Mouse (Mus musculus) CH12.LX (cell line): ENCODE data around the gene Atxn2l. TPM values are rescaled to one million over a fixed set of nuclear protein-coding genes. Genes with fewer than 3 reads are reported as not detected.

Experiments used
- DNase-seq: peaks from one replicate; pipeline ENCODE4 v3.0.0-alpha.2; 2013; ENCODE audit errors: extremely low read depth
- H3K27ac ChIP-seq: 2 replicates; pipeline ENCODE4 v1.5.1; 2012; ENCODE audit warnings: low read depth, mild to moderate bottlenecking, control low read depth, moderate library complexity; ENCODE audit not compliant: insufficient read depth
- H3K27me3 ChIP-seq: replicated peaks from 2 replicates; pipeline ENCODE3; 2012; ENCODE audit warnings: inconsistent platforms
- H3K36me3 ChIP-seq, 2 experiments: replicated peaks in 1 of 2; 2 replicates each; pipeline versions ENCODE3 to v1.6.1; 2012; ENCODE audit warnings: inconsistent platforms in 1 of 2, low read length in 1 of 2, mild to moderate bottlenecking in 1 of 2, mixed read lengths in 1 of 2, moderate library complexity in 1 of 2; ENCODE audit not compliant: control insufficient read depth in 1 of 2, insufficient read depth in 1 of 2
- H3K4me1 ChIP-seq, 2 experiments: 2 replicates each; pipeline ENCODE4 v1.6.1; 2012; ENCODE audit warnings: inconsistent platforms in 1 of 2, moderate library complexity in 1 of 2; ENCODE audit not compliant: insufficient read depth in 2 of 2, control insufficient read depth in 1 of 2
- H3K4me2 ChIP-seq: 2 replicates; pipeline ENCODE4 v1.6.1; 2012; ENCODE audit warnings: low read depth, mild to moderate bottlenecking, control low read depth; ENCODE audit not compliant: poor library complexity, insufficient read depth, severe bottlenecking
- H3K4me3 ChIP-seq, 3 experiments: fragments of 150-350 bp in 1 of 3; sonication (generic) in 1 of 3; replicated peaks in 1 of 3; 2 replicates each; pipeline versions ENCODE3 to v1.5.1; 2011 to 2012; ENCODE audit warnings: low read depth in 2 of 3, low read length in 2 of 3, mild to moderate bottlenecking in 2 of 3, moderate library complexity in 2 of 3, control low read depth in 1 of 3, improper control_type of control experiment in 1 of 3, inconsistent platforms in 1 of 3, mixed read lengths in 1 of 3; ENCODE audit not compliant: poor library complexity in 1 of 3
- H3K79me2 ChIP-seq: replicated peaks from 2 replicates; pipeline ENCODE4 v1.6.1; 2012; ENCODE audit warnings: mild to moderate bottlenecking, moderate library complexity; ENCODE audit not compliant: control insufficient read depth, poor library complexity, insufficient read depth, severe bottlenecking; ENCODE audit errors: extremely low read depth
- H3K9ac ChIP-seq: 2 replicates; pipeline ENCODE4 v1.6.1; 2012; ENCODE audit warnings: low read depth, mild to moderate bottlenecking, control low read depth, moderate library complexity; ENCODE audit not compliant: insufficient read depth
- H3K9me3 ChIP-seq: replicated peaks from 2 replicates; pipeline ENCODE3; 2012; ENCODE audit warnings: low read length, inconsistent platforms, mixed read lengths
- BHLHE40 ChIP-seq: IDR thresholded peaks from 2 replicates; pipeline ENCODE4 v1.6.1; 2011; ENCODE audit warnings: mild to moderate bottlenecking, low read depth, low read length, improper control_type of control experiment
- CHD2 ChIP-seq: IDR thresholded peaks from 2 replicates; pipeline ENCODE4 v1.6.1; 2011; ENCODE audit warnings: low read length, improper control_type of control experiment
- ETS1 ChIP-seq: conservative IDR thresholded peaks from 2 replicates; pipeline ENCODE4 v1.6.1; 2012; ENCODE audit warnings: low read depth, mild to moderate bottlenecking, inconsistent platforms, low read length, improper control_type of control experiment, moderate library complexity
- GABPA ChIP-seq: IDR thresholded peaks from 2 replicates; pipeline ENCODE4 v1.6.1; 2012; ENCODE audit warnings: low read depth, low read length, improper control_type of control experiment, inconsistent platforms; ENCODE audit not compliant: insufficient replicate concordance
- JUND ChIP-seq: conservative IDR thresholded peaks from 2 replicates; pipeline ENCODE4 v1.6.1; 2011; ENCODE audit warnings: low read depth, low read length, improper control_type of control experiment
- MAFK ChIP-seq: IDR thresholded peaks from 2 replicates; pipeline ENCODE4 v1.6.1; 2011; ENCODE audit warnings: low read length, improper control_type of control experiment; ENCODE audit not compliant: insufficient replicate concordance
- MEF2A ChIP-seq: IDR thresholded peaks from 2 replicates; pipeline ENCODE4 v1.6.1; 2014; ENCODE audit warnings: low read depth, mild to moderate bottlenecking, inconsistent platforms, low read length, improper control_type of control experiment, borderline replicate concordance
- MXI1 ChIP-seq: IDR thresholded peaks from 2 replicates; pipeline ENCODE4 v1.6.1; 2011; ENCODE audit warnings: mild to moderate bottlenecking, low read depth, low read length, improper control_type of control experiment
- MYC ChIP-seq: IDR thresholded peaks from 2 replicates; pipeline ENCODE4 v1.6.1; 2011; ENCODE audit warnings: low read depth, mild to moderate bottlenecking, improper control_type of control experiment, low read length
- NELFE ChIP-seq: IDR thresholded peaks from 2 replicates; pipeline ENCODE4 v1.6.1; 2011; ENCODE audit warnings: low read depth, low read length, improper control_type of control experiment
- NRF1 ChIP-seq: IDR thresholded peaks from 2 replicates; pipeline ENCODE4 v1.6.1; 2014; ENCODE audit warnings: low read depth, mild to moderate bottlenecking, inconsistent platforms, low read length, improper control_type of control experiment, moderate library complexity
- PAX5 ChIP-seq: IDR thresholded peaks from 2 replicates; pipeline ENCODE4 v1.6.1; 2012; ENCODE audit warnings: low read length, inconsistent platforms, mixed read lengths
- POLR2A ChIP-seq: IDR thresholded peaks from 2 replicates; pipeline ENCODE4 v1.6.1; 2011; ENCODE audit warnings: low read depth, mild to moderate bottlenecking, improper control_type of control experiment, low read length
- POLR2AphosphoS2 ChIP-seq: IDR thresholded peaks from 2 replicates; pipeline ENCODE4 v1.6.1; 2011; ENCODE audit warnings: low read depth, low read length, improper control_type of control experiment
- RCOR1 ChIP-seq: conservative IDR thresholded peaks from 2 replicates; pipeline ENCODE4 v1.6.1; 2012; ENCODE audit warnings: low read depth, mild to moderate bottlenecking, inconsistent platforms, low read length, improper control_type of control experiment
- SIN3A ChIP-seq: IDR thresholded peaks from 2 replicates; pipeline ENCODE4 v1.6.1; 2012; ENCODE audit warnings: low read length, improper control_type of control experiment, inconsistent platforms
- SMC3 ChIP-seq: IDR thresholded peaks from 2 replicates; pipeline ENCODE4 v1.6.1; 2011; ENCODE audit warnings: low read depth, low read length, improper control_type of control experiment
- TBP ChIP-seq: conservative IDR thresholded peaks from 2 replicates; pipeline ENCODE4 v1.6.1; 2011; ENCODE audit warnings: low read depth, low read length, improper control_type of control experiment
- TCF12 ChIP-seq: IDR thresholded peaks from 2 replicates; pipeline ENCODE4 v1.6.1; 2014; ENCODE audit warnings: low read depth, mild to moderate bottlenecking, inconsistent platforms, low read length, improper control_type of control experiment
- USF1 ChIP-seq: IDR thresholded peaks from 2 replicates; pipeline ENCODE4 v1.6.1; 2014; ENCODE audit warnings: low read depth, mild to moderate bottlenecking, inconsistent platforms, low read length, improper control_type of control experiment
- ZC3H11A ChIP-seq: IDR thresholded peaks from 2 replicates; pipeline ENCODE4 v1.6.1; 2012; ENCODE audit warnings: low read depth, mild to moderate bottlenecking, inconsistent platforms, low read length, improper control_type of control experiment
- ZNF384 ChIP-seq: IDR thresholded peaks from 2 replicates; pipeline ENCODE4 v1.6.1; 2012; ENCODE audit warnings: low read depth, low read length, improper control_type of control experiment, inconsistent platforms
- dilution Hi-C: fragments of 300-500 bp; cut with MboI; formaldehyde crosslinking; loops from 2 replicates; pipeline ENCODE4 v1.14.3; 2020; ENCODE audit warnings: low sequenced_read_pairs; ENCODE audit not compliant: extremely low pct_unique_long_range_greater_than_20kb, extremely low pct_ligation_motif_present
- in situ Hi-C: fragments of 300-500 bp; cut with MboI; formaldehyde crosslinking; loops from 3 replicates; pipeline ENCODE4 v1.14.3; 2019; ENCODE audit warnings: low sequenced_read_pairs, low pct_ligation_motif_present, low pct_unique_long_range_greater_than_20kb, mixed read lengths
- polyA plus RNA-seq: library from polyadenylated mRNA; unstranded; fragments of >175 nt; gene quantifications from 2 replicates; pipeline ENCODE4 v1.2.1, GENCODE M21; 2012; ENCODE audit warnings: low read depth; ENCODE audit not compliant: insufficient read length
- total RNA-seq, 2 experiments: library from RNA; depleted of rRNA; stranded (reverse); fragments of 300-350 nt in 1 of 2; fragments of >200 nt in 1 of 2; gene quantifications; 2 replicates each; pipeline ENCODE4 v1.2.3; 2012 to 2014

Gene Atxn2l
- total and polyA plus RNA-seq, 3 experiments, result 16.5 to 122 (median 64.2) TPM

GRCm38 (mm10) chr7:126471853-126472252, 31.4 kb downstream of the Atxn2l start:
- Histone ChIP-seq H3K36me3 (peaks cover 49 to 56% of the 10 kb centered on the region in 2 experiments), H3K4me1 (peaks cover 10 to 74% of the 10 kb centered on the region in 2 experiments), H3K27ac (peak overlapping the region; percentile 27; the same call in 1 of the 2 replicates), H3K79me2 (peaks cover 13% of the 10 kb centered on the region), H3K27me3 (no peaks in the 10 kb centered on the region), H3K4me3 (peak overlapping the region in 1 of 3 experiments; percentile 70), H3K9me3 (no peaks in the 10 kb centered on the region), H3K4me2 (0 out of 2 replicates have a peak overlapping the region, but pooled peaks have one; percentile 4), H3K9ac (no peak overlapping the region)
- dilution Hi-C loops, result no loop called here
- in situ Hi-C loops, result loop anchor here (5.0 kb wide), 1 partner anchor 75 kb away; the partner anchor contains the start of gene Nfatc2ip
- DNase-seq, result no peak
- no peak for TF ChIP-seq MXI1
- TF ChIP-seq POLR2A, result no peak
- no peak for TF ChIP-seq SIN3A
- no peak for TF ChIP-seq MYC
- TF ChIP-seq USF1, result no peak
- TF ChIP-seq NRF1, result no peak
- TF ChIP-seq SMC3, result no peak
- no peak for TF ChIP-seq TBP
- no peak for TF ChIP-seq RCOR1

GRCm38 (mm10) chr7:126471361-126471760, 31.9 kb downstream of the Atxn2l start:
- Histone ChIP-seq H3K36me3 (peaks cover 53 to 61% of the 10 kb centered on the region in 2 experiments), H3K4me1 (peaks cover 10 to 74% of the 10 kb centered on the region in 2 experiments), H3K9me3 (no peaks in the 10 kb centered on the region), H3K79me2 (peaks cover 13% of the 10 kb centered on the region), H3K27ac (no peak overlapping the region), H3K4me2 (no peak overlapping the region), H3K27me3 (no peaks in the 10 kb centered on the region), H3K4me3 (no peak overlapping the region), H3K9ac (no peak overlapping the region)
- in situ Hi-C loops, result loop anchor here (5.0 kb wide), 1 partner anchor 74 kb away; the partner anchor contains the start of gene Nfatc2ip
- TF ChIP-seq ZC3H11A (no peak), TCF12 (no peak), RCOR1 (no peak), SMC3 (no peak), BHLHE40 (no peak), SIN3A (no peak), MAFK (no peak), NRF1 (no peak), ETS1 (no peak), ZNF384 (no peak), GABPA (no peak), NELFE (no peak), PAX5 (no peak), MXI1 (no peak), MEF2A (no peak), CHD2 (no peak), JUND (no peak), POLR2AphosphoS2 (no peak)
- dilution Hi-C loops, result no loop called here
- no peak for DNase-seq
